Mouse (Mus musculus) spleen, postnatal 14 days (tissue): Measurements from ENCODE around the gene Gdf15.
A peak's percentile ranks its signal among the peaks of the same experiment; 100 is the strongest.

ENCODE experiments used
- DNase-seq, 2 experiments: peaks; one replicate each; pipeline ENCODE4 v3.0.0; 2021 to 2022; ENCODE audit warnings: low spot score in 2 of 2

The Gdf15 gene

DNA sequence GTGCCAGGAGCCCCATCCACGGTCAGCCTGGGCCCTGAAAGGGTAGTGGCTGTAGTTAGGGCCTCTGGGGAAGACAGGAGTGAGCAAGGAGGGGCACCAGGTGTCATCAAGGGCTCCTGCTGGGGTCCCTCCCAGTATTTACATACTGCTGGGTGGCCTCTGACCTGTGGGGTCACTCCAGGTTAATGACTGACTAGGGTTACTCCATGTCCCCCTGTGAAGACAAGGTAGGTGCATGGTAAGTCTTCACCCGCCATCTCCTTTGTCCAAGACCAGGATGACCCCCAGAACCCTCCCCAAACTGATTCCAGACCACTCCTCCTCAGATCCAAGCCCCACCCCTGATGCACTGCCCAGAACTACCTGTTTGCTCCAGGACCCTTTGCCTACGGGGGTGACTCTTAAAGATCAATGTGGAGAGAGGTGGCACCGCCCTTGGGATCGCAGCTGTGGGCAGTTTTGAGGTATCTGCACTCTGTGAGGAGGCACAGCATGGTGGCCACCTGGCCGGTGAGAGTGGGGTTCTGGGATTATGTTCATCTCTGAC, at the start of gene Gdf15:
TSS of gene Gdf15 (minus strand) at position 111 of the 547 bp plus-strand sequence.
- no peak for DNase-seq

DNA sequence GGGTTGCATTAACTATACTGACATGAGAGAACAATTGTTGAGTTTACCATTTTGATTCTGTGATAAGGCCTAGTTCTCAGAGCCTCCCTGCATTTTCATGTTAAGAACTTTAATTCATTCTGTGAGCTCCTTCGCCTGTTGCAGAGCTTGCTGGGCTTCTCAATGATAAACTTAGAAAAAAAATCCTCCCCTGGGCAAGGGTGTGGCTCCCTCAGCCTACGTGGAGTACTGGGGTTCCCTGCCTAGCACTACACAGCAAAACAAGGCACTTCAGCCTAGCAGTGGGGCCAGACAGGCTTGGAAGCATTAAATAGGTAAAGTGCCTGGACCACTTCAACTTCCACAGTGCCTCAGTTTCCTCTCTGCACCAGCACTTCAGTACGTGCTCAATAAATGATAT, 49.2 kb upstream of the Gdf15 start:
- DNase-seq, result no peak

DNA sequence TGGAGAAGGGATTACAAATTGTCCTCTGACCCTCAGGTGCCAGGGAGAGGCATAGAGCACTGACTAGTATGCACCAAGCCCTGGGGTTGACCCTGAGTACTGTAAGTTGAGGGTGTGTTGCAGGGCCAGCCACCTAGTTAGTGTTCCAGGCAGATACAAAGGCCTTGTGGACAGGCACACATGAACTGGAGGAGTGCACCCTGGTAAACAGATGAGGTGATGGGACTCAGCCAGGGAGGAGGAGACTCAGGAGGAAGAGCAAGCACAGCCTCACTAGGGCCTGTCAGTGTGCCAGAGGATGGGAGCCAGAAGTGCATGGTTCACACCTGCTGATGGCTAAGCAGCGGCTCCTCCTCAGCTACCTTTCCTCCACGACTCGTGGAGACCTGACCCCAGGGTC, 47.8 kb upstream of the Gdf15 start:
- DNase-seq, result no peak

DNA sequence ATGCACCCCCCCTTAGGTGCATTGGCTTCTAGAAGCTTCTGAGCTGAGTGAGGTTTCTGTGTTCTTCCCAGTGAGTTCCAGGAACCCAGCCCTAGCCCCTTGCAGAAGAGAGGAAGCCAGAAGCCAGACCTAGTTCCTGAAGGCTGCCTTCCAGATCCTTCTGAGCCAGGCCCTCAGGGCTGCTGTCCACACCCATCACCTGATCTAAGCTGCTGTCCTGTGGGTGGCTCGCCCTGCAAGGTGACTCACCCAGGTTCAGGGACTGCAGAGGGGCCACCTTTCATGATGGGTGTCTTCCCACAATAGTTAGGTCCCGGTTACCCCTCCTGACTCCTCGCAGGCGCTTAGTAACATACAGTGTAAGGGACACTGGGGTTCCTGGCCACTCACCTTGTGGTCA, 47.1 kb upstream of the Gdf15 start:
- no peak for DNase-seq

DNA sequence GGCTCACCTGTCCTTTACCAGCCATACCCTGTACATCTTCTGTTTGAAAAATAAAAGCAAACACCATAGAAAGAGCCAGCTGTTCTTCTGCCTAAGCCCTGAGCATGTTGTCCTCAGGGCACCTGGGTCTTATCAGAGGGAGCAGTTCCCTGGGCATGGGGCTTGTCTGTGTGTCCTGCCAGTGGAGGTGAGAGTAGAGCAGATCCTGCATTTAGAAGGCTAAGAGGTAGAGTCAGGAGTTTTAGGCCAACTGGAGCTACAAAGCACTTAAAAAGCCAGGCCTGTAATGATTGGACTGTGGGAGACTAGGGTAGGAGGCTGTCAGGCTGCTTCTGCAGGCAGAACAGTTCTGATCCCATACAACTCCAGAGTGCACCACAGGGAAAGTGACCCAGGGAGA, 46.4 kb upstream of the Gdf15 start:
- DNase-seq, result no peak

DNA sequence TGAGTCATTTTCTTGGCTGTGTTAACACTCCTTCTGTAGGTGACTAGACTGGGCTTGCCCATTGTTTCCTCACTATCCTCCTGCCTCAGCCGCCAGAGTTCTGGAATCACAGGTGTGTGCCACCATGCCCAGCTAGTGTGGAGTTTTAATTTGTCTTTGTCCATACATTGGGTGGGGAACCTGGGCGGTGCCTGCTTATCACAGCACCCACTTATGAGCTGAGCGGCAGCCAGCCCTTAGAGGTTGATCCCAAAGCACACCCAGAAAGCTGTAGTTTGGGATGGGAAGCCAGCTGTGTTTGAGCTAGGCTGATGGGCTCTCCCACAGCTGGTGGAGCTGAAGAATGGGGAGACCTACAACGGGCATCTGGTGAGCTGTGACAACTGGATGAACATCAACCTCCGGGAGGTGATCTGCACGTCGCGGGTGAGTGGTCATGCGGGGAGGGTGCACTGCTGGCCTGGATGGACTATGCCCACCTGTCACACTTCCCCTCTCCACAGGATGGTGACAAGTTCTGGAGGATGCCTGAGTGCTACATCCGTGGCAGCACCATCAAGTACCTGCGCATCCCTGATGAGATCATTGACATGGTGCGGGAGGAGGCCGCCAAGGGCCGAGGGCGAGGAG, 45.3 kb upstream of the Gdf15 start:
- DNase-seq, result no peak

DNA sequence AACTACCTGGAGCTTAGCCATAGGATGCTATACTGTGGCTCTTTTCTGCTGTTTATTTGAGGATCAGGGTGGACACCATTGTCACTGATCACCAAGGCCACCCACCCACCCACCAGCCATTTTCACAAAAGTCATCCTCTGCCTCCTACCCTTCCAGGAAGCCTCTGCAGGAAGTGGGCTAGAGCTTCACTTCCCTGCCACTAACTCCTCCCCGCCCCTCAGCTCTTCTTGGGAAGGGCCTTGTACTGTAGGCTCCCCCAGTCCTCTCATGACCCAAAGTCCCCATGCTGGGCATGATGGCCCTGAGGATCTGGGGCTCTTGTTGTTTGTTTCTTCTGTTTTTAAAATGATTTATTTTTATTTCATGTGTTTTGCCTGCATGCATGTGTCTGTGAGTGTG, 43.1 kb upstream of the Gdf15 start:
- no peak for DNase-seq

DNA sequence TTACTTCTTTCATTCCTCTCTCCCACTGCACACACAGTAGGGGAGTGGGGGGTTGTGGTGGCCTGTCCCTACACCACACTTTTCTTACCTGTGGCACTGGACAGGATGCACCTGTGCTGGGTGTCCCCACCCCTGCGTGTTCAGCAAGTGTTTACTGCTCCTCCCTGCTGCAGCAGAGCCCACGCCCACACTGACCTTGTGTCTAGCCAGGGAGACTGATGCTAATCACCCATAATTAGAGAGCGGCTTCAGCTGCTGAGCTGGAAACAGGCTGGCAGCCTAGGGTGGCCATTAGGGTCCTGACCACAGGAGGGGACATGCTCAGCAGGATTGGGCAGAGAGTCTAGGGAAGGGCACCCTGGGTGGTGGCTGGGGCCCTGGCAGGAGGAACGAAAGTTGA, 42.5 kb upstream of the Gdf15 start:
- DNase-seq, result no peak

DNA sequence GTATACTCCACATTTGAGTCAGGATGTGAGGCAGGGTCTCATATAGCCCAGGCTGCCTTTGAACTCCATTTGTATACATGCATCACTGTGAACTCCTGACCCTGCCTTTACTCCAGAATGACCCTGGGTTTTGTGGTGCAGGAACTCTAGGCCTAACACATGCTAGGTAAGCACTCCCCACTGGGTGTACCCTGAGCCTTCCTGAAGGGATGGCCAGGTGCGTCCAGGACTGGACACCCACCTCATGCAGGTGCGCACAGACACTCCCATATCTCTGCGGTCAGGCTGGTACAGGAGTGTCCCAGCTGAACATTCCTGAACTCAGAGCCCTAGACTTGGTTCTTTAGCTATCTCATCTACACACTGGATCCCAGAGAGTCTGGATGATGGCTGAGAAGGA, 41.9 kb upstream of the Gdf15 start:
- no peak for DNase-seq

DNA sequence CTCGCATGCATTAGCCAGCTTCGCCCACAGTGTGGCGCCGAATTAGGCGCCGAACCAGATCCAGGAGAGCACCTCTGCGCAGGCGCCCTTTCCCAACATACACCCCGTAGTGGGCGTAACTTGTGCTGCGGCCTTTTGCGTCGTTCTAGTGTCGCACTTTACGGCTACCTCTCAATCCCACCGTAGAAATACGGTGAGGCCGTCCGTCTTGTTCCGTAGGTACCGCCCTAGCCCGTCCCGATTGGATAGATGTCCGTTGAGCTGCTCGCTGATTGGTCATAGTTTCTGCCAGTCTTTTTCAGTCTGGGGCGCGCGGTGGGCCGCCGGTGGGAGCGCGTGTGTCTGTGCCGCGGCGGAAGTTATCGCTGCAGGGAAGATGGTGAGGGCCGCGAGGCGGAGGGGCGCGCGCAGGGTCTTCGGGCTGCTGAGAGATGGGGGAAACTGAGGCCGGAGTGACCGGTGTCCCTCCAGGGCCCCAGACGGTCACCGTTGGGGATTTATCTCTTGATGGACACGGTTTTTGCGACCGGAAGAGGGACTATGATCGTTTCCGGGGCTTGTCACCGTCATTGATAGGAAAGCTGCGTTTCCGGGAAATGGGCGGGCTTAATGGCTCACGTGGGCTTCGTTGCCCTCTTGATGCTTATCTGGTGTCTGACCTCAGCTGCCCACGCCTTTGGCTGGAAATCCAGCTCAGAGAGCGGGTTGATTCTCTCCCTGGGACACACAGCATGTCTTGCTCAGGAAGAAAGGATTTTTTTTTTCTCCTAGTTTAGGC, 41.0 kb upstream of the Gdf15 start, which contains the start of gene Lsm4:
TSS of gene Lsm4 (plus strand) at position 170 of the 778 bp plus-strand sequence.
- DNase-seq, result peak; percentile 92 to 96

DNA sequence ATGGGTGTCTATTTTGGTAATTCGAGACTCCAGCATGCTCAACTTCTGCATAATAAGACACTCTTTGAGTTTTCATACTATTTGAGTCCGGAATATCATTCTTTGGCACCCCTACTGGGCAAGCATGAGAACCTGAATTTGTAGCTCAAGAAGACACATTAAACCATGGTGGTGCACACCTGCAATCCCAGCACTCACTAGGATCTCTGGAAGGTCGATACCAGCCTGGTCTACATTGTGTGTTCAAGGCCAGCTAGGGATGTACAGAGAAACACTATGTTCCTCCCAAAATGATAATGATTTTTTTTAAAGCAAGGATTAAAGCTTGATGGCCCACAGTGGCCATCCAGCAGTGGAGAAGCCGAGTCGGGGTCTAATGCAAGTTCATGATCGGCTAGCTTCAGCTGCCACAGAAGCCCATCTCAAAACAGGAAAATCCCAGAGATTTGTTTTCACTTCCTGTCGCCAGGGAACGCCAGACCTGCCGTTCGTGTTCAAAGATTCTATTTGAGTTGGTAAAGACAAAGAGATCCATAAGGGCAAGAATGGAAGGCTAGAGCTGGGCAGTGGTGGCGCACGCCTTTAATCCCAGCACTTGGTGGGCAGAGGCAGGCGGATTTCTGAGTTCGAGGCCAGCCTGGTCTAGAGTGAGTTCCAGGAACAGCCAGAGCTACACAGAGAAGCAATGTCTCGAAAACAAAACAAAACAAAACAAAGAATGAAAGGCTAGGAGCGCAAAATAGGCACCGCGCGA, 40.2 kb upstream of the Gdf15 start:
- no peak for DNase-seq

DNA sequence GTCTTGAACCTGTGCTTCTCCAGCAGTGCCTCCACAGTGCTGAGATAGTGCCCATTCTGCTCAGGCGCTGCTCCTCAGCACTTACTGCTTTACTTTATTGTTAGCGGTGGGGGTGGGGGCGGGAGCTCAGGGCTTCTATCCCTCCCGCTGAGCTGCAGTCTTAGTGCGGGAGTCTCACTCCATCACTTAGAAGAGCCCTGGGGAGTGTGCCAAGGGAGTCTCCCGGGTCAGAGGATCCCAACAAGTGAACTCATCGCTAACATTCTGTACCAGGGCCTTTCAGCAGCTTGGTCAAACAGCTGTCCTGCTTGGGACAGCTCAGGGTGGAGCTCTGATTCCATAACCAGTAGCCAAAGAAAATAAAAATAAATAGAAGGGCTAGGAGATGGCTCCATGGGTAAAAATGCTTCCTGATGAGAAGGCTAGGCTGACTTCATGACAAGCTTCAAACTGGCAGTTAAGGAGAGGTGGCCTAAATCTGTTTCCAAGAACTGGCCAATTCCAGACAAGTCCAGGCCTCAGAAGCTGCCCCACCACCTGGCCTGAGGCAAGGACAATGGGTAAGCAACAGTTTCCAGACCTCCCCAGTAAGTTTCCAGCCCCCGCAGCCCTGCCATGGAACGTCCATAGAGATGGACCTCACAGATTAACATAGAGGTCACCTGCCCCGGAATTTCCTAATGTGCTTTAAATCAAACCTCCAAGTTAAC, 39.5 kb upstream of the Gdf15 start:
- no peak for DNase-seq

DNA sequence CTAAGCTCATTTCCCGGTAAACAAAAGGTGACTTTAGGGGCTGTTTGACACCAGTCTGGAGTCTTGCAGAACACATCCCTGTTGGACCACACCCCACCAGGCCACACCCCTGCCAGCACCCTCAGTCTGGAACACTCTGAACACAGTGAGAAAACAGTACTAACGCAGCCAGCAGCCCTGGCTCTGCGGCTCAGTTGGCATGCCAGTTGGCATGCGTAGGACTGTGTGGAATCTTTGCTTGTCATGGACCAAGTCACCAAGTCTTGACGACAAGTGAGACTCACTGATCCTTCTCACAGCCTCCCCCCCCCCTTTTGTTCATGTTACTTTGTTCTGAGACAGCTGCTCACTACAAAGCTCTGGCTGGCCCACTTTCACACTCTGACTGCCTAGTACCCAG, 34.8 kb upstream of the Gdf15 start:
- DNase-seq, result no peak

DNA sequence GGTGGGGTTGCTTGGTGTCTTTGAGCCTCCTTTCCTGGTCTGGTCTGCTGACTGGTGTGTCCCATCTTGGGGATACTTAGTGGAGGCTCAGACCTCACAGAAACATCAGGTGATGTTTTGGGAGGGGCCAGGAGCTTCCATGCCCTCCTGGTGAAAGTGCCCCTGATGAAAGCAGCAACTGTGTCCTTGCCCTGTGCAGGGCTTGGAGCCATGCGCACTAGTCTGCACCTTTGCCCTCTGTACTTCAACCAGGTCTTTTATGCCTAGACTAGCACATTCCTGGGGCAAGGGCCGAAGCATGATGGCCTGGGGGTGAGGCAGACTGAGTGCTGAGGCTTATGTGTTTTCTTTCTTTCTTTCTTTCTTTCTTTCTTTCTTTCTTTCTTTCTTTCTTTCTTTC, 33.3 kb upstream of the Gdf15 start:
- no peak for DNase-seq

DNA sequence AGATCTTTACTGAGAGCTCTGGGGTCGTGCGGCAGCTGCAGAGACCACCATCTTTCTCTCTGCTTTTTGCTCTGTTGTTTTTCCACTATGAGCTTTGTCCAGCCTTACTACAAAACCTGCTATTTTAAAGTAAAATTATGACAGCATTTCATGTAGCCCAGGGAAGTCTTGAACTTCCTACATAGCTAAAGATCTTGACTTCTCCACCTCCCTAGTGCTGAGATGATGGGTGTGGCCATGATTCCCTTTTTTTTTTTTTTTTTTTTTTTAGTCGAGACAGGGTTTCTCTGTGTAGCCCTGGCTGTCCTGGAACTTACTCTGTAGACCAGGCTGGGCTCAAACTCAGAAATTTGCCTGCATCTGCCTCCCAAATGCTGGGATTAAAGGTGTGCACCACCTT, 32.4 kb upstream of the Gdf15 start:
- DNase-seq, result no peak

DNA sequence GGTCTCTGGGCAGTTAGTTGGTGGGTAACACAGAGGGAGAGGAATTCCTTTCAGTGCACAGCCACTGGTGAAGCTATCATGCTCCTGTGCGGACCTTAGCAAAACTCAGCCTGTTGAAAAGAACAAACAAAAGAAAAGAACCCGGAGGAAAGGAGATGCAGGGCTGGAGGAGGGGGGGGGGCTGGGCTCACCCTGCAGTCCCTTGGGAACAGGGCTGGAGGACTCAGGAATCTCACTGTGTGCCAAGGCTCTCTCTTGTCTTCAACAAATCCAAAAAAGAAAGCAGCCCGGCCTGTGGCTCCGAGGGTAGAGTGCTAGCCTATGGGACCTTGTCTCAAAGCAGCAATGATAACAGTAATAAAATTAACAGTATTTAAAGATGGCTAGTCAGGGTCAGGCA, 31.4 kb upstream of the Gdf15 start:
- DNase-seq, result no peak

DNA sequence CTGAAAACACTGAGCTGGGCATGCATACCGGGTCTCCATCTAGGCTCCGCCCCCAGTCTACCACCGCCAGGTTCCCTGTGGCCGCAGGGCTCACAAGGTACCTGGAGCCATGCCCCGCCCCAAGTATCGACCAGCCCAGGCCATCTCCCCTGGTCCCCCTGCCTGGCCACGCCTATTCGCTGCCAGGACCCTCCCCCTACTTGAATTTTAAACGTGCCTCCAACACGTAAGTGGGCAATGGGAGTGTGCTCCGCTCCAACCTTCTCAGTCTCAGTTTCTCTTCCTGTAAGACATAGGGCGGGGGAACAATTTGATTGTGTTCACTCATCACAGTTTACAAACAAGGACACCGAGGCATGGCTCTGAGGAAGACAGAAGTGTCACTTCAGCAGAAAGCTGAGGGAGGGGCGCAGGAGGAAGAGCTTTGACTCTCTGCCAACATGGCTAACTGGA, 28.0 kb upstream of the Gdf15 start, which contains the start of gene Pgpep1:
TSS of gene Pgpep1 (minus strand) at position 116 of the 453 bp plus-strand sequence.
- no peak for DNase-seq

DNA sequence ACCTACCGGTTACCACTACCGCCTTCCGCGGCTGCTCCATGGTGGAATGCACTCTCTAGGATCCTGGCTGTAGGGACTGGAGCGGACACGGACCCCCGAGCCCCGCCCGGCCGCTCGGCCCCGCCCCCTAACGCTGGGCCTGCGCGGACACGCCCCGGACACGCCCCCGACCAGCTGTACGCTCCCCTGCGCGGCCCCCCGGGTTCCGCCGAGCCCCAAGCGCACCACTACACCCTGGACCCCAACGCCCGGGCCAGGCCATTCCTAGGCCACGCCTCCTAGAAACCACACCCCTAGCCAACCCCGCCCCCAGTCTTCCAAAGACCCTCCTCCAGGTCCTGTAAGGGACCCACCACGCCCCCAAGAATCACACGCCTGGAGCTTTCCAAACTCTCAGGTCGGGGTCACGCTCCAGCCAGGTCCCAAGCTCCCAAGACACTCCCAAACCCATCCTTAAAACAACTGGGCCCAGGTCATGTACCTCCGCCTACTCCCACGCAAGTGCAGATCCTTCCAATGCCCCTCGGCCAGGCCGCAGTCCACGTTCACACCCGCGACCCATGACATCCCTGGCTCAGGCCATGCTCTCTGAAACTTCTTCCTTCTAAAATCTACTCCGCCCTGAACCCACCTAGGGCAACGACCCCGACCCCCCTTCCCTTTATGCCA, 27.5 kb upstream of the Gdf15 start:
- DNase-seq, result peak; percentile 74 to 82

DNA sequence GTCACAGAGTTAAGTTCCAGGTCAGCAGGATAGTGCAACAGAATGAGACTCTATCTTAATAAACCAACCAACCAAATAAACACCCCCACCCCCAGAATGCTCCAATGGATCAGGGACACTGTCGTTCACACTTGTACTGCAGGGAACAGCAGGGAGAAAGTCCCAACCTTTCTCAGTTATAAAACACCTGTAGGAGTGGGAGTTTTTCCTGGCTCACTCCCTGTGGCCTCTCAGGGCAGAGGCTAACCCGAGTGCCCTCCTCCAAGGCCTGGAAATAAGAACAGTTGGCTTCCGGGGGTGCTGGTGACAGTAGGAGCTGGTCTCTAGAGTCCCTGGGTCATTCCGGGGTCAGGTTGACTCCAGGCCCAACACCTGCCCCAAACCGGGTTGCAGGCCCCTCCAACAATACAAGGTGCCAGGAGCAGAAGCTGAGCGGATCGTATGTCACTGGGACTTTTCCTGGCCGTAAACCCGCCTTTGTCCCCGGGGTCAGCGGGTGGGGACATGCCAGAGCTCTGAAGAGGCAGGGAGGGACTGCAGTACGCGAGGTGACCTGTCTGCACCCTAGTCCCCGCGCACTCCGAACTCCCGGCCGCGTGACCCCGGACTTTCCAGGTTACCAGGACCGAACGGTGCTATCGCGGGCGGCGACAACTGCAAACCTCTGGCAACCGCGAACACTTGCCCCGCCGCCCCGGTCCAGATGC, 26.8 kb upstream of the Gdf15 start:
- DNase-seq, result no peak

DNA sequence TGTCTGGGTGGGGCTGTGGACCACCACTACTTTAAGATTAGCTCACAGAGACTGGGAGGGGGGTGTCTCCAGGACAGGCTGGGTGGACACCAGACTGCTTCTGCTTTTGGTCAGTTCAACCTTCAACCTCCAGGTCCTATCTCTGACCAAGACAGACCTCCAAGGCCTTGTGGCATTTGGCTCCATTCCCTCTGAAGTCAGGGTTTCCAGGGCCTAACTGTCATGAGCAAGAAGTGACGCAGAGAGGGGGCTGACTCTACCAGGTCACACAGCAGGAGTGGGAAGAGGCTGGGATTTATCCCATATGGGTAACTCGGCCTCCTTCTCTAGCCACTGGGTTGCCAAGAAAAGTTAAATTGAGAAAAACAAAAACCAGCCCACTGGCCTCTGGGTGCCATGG, 25.5 kb upstream of the Gdf15 start:
- no peak for DNase-seq
